Mouse (Mus musculus): ENCODE data around the gene Gpr176.
"Not testable (repeated sequence)": the region's sequence is repeated elsewhere in the genome, so short reads cannot be mapped to it uniquely, and the experiment has no call there.

Gene Gpr176

GRCm38 (mm10) chr2:118299981-118300380 lies 73.2 kb downstream of the Gpr176 start:
- no peak for DNase-seq (ENCODE audit: low spot score)

GRCm38 (mm10) chr2:118298601-118299000 lies 74.6 kb downstream of the Gpr176 start:
- DNase-seq (ENCODE audit: low spot score) = no peak

- no peak for DNase-seq (ENCODE audit: low spot score)
These were observed 75.3 kb downstream of the Gpr176 start for GRCm38 (mm10) chr2:118297966-118298365.

GRCm38 (mm10) chr2:118295505-118295904 lies 77.7 kb downstream of the Gpr176 start:
- no peak for DNase-seq (ENCODE audit: low spot score)

GRCm38 (mm10) chr2:118293583-118293982 lies 79.6 kb downstream of the Gpr176 start:
- DNase-seq (ENCODE audit: low spot score) = no peak

GRCm38 (mm10) chr2:118289066-118289460 lies 84.2 kb downstream of the Gpr176 start:
- DNase-seq (ENCODE audit: low spot score) = not testable (repeated sequence)

- DNase-seq (ENCODE audit: low spot score) = no peak
These were observed 84.7 kb downstream of the Gpr176 start for GRCm38 (mm10) chr2:118288326-118289065.

GRCm38 (mm10) chr2:118287678-118288077 lies 85.5 kb downstream of the Gpr176 start:
- DNase-seq (ENCODE audit: low spot score) = no peak

- DNase-seq (ENCODE audit: low spot score) = no peak
These were observed 90.8 kb downstream of the Gpr176 start for GRCm38 (mm10) chr2:118282467-118282866.

- DNase-seq (ENCODE audit: low spot score) = no peak
These were observed 95.0 kb downstream of the Gpr176 start for GRCm38 (mm10) chr2:118278249-118278648.

GRCm38 (mm10) chr2:118271606-118272005 lies 101.6 kb downstream of the Gpr176 start:
- peak; percentile 76 for DNase-seq (ENCODE audit: low spot score)

GRCm38 (mm10) chr2:118270213-118270612 lies 103.0 kb downstream of the Gpr176 start:
- DNase-seq (ENCODE audit: low spot score) = no peak

GRCm38 (mm10) chr2:118263914-118264201 lies 109.4 kb downstream of the Gpr176 start:
- DNase-seq (ENCODE audit: low spot score) = no peak

GRCm38 (mm10) chr2:118263151-118263913 lies 109.9 kb downstream of the Gpr176 start:
- peak; percentile 58 for DNase-seq (ENCODE audit: low spot score)

GRCm38 (mm10) chr2:118262673-118263072 lies 110.5 kb downstream of the Gpr176 start:
- DNase-seq (ENCODE audit: low spot score) = no peak

GRCm38 (mm10) chr2:118259746-118260145 lies 113.5 kb downstream of the Gpr176 start:
- DNase-seq (ENCODE audit: low spot score) = no peak

- DNase-seq (ENCODE audit: low spot score) = no peak
These were observed 116.1 kb downstream of the Gpr176 start for GRCm38 (mm10) chr2:118257094-118257493.

GRCm38 (mm10) chr2:118256621-118257053 lies 116.6 kb downstream of the Gpr176 start, which contains the start of gene Fsip1:
Gene Fsip1 (minus strand): TSS chr2:118256966.
- no peak for DNase-seq (ENCODE audit: low spot score)

GRCm38 (mm10) chr2:118254516-118254915 lies 118.7 kb downstream of the Gpr176 start:
- peak; percentile 44 for DNase-seq (ENCODE audit: low spot score)

GRCm38 (mm10) chr2:118248966-118249365 lies 124.3 kb downstream of the Gpr176 start:
- DNase-seq (ENCODE audit: low spot score) = no peak

GRCm38 (mm10) chr2:118248016-118248415 lies 125.2 kb downstream of the Gpr176 start:
- DNase-seq (ENCODE audit: low spot score) = no peak

- peak; percentile 66 for DNase-seq (ENCODE audit: low spot score)
These were observed 127.3 kb downstream of the Gpr176 start for GRCm38 (mm10) chr2:118245914-118246313.

- no peak for DNase-seq (ENCODE audit: low spot score)
These were observed 137.0 kb downstream of the Gpr176 start for GRCm38 (mm10) chr2:118236196-118236595.

Data from MN1 (cell line).